Mouse (Mus musculus) natural killer cell, adult 2 months (primary cell): ENCODE data around the gene Stac3.
A peak's percentile ranks its signal among the peaks of the same experiment; 100 is the strongest.

Experiments
- DNase-seq, 2 experiments: peaks; one replicate each; pipeline ENCODE4 v3.0.0; 2022; ENCODE audit warnings: low spot score in 2 of 2

Gene Stac3

DNA sequence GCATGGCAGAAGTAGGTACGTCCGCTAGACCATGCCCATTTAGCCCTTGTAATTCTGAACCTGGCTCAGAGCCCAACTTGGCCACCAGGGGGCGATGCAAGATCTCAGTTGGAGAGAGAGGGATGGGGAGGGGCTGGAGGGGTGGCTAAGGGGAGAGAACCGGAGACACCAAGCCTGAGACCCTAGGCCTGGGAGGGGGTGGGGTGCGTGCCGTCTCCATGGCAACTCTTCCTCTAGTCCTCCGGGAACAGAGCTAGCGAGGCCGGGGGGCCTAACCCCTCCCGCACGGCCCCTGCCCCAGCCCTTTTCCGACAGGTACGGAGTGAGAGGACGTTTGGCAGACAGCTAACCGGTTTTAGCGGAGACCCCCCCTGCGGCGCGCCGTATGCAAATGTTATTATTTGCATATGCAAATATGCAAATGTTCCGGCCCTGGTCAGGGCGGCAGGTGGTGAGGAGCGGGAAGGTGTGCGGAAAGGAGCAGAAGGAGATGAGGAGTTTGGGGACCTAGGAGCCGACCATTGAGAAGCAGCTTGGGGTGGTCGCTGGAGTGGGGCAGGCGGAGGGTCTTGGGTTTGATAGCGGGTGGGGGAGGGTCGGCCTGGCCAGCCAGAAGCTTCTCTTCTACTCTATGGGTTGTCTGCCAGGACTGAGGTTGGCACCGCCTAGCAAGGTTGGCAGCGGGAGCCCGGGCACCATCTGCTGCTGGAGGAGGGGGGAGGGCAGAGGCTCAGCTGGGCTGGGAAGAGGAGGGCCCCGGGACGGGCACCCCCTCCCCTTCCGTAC is 7.8 kb downstream of the Stac3 start:
- DNase-seq = peak; percentile 75 to 86

DNA sequence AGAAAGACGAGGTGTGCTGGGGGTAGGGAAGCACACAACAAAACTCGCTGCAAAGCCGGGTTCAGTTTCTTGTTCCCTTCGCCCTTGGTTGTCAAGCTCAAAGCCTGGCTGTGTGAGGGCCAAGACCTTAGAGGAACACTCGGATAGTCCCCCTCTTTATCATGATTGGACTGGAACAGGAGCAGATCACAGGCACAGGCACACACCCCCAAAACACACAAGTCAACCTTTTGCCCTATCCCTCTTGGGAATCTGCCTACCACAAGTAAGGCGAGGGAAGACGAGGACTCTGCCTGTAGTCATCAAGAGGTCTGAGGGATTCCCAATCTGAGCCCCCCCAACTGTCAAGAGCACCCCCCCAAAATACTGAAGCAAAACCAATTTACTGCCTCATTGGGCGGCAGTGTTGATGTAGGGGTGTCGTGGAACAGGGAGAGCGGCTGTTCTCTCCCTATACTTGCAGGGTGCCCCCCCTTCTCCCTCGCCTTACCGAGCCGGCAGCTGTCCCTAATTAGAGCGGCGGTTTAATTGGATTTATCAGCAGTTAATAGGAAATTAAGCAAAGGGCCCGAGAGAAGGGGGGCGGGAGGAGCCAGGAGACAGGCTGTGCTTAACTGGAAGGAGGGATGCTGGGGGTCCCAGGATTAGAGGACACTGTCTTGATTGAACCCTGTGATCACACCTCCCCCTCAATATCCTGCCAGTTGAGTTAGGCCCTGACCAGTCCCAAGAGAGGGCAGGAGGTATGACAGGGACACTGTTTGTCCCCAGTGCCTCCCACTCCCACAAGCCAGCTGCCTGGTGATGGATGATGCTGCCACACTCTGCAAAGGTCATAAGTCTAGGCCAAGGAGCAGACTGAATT is 8.6 kb downstream of the Stac3 start:
- no peak for DNase-seq

DNA sequence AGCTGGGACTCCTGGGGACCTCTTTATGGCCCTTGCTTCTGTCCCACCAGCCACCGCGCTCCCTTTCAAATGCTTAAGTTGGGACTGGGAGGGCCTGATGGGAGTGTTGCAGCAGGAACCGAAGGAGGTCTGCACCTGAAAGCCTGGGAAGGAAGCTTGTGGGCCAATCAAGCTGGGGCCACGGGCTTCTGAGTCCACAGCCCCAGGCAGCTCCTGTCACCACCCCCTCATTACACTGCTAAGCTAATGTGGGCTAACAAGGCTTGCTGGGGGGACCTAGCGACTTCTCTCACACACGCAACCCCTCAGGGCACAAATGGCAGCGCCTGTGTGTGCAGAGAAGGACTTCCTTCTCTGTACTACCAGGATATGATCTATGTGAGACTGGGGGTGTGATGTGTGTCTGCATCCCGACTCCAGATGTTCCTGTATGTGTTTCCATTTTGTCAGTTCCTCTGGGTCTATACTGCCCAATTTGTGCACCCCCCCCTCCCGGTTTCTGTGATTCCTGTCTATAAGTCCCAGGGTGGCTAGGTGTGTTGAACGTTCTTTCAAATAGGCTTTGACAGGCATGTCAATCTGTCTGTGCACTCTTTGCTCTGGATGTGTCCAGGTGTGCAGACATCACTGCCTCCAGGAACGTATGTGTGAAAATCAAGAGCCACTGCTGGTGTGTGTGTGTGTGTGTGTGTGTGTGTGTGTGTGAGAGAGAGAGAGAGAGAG is 9.6 kb downstream of the Stac3 start:
- DNase-seq = no peak

DNA sequence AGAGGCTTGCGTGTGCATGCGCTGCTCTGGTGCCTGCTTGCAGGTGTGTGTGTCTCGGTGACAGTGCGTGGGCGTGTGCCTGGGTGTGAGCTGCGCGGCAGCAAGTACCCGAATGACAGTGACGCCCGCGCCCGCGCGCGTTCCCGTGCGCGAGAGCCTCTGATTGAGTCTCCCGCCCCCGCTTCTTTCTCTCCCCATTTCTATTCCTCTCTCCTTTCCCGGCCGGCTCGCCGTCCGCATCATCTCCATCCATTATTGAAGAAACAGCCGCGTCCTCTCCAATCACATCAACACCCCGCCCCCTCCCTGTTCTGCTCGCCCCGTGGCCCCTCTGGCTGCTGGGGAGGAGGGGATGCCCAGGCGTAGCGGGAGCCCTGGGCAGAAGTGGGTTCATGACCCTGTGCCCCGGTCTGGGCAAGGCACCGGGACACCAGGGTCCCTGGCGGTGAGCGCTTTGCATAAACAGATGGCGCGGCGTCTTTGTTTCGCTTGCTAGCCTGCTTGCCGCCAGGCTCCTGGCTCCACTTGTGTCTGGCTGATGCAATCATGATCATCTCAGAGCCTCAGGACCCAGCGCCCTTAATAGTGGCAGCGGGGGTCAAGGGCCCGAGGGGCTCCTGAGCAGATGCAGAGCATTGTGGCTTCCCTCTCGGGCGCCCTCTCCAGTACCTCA is 10.3 kb downstream of the Stac3 start:
- DNase-seq = peak in 1 of 2 experiments; percentile 48

DNA sequence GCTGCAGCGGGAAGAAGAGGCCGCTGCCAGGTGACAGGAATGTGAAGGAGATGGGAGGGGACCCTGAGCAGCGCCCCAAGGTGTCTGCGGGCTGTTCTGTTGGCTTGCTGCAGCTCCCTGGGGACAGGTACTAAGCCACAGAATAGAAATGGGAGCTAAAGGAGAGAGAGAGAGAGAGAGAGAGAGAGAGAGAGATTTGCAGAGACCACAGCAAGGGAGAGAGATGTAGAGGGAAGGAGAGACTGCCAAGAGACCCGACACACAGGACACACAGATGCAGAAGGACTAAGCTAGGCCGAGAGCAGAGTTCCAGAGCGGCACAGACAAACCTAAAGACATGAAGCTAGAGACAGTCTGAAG is 10.8 kb downstream of the Stac3 start:
- DNase-seq = no peak

DNA sequence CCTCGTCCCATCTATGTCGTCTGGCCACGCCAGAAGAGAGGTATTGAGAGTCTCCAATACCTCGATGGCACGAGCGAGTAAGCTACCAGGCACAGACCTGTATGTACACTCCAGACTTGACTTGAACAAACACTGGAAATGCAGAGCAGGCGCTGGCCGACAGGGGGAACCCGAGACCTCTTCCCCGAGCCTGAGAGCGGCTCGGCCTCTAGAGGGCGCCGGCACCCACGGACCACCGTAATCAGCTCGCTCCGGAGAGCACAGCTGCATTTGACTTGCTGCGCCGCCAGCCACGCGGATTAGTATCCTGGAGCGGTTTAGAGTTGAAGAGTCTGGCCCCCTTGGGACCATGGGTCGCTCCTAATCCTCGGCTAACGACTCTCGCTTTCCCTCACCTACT is 11.3 kb downstream of the Stac3 start:
- peak; percentile 91 to 94 for DNase-seq

DNA sequence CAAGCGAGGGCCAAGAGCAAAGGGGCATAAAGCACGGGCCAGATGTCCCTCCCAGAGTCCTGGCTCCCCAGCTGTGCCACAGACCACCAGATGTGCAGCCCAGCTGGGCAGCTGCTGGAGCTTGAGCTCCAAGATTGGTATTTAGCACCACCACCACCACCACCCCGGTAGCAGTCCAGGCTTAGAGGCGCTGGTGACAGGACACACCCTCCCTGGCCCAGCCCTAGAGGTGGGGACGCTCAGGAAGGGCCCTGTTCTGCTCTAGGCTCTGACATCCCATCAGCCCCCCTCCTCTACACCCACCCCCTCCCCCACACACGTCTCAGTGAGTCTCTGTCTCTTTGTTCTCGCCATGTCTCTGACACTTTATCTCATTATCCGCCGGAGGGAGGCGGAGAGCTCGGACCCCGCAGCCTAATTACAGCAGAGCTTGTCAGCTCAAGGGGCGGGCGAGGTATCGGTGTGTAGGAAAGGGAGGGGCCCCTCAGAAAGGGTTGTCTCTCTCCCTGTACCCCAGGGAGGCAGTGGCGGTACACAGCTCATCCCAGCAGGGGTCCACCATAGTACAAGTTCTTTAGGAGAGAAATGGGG is 12.1 kb downstream of the Stac3 start:
- no peak for DNase-seq

DNA sequence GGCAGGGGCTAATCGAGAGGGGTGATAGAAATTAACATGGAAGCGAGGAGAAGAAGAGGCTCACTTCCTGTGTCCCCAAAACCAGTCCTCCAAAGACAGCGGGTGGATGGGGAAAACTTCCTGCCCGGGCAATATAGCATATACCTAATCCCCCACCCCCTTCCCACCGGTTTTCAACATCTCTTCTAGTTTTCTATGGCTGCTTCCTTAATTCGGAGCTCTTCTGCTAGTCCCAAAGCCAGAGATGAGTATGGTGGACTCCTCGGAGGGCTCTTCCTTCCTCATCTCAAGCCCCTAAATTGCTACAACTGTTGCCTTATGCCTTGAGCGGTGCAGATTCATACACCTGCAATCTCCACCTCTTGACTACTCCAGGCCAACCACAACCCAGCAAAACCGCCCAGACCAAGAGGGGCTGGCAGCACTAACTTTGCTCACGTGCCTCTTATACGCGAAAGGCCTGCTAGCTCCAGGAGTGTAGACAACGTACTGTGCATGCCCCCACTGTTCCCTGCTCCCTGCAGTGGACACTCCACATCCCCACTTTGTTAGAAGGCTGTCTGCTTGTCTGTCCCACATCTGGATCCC is 12.7 kb downstream of the Stac3 start:
- DNase-seq = no peak

DNA sequence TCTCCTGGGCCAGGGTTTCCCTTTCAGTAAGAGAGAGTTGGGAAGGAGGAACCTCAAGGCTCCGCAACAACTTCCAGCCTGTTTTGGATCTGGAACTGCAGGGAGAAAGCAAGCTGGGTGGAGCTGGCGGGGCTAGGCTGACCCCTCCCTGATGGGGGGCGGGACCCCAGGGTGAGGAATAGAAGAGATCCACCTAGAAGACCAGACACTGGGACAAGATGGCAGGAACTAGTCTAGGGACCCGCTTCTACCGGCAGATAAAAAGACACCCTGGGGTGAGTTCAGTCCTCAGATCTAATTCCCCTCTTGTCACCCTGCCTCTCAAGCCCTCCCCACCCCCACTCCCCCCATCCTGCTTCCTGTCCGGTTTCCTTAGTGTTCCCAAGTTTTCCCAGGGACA is 13.3 kb downstream of the Stac3 start, which contains the start of gene Ndufa4l2:
Ndufa4l2 (plus strand) TSS at position 204 of the 400 bp plus-strand sequence.
- DNase-seq = no peak

DNA sequence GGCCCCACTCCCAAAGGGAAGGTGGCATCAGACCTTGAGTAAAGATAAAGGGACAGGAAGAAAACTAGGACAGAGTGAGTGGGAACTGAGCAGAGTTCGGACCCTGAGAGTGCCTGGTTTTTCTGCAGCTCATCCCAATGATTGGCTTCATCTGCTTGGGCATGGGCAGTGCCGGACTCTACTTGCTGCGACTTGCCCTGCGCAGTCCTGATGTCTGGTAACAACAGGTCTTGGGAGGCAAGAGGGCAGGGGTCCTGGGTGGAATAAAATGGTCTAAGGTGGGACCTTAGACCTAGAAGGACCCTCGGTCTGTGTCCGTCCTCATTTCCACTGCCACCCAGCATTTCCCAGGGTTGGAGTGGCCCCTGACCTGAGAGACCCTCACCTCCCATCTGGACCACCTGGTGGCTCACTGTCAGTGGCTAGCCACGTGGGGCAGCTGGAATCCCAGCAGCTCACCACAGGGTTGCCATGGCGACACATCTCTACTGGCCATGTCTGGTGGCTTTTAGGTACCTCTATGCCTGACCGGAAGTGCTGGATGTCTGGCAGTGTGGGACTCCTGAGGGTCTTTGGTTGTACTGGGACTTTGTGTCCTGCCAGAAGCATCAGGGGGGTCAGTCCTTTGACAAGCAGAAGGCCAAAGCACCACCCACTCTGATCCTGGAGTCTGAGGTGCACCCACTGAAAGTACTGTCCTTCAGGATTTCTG is 13.9 kb downstream of the Stac3 start:
- no peak for DNase-seq

DNA sequence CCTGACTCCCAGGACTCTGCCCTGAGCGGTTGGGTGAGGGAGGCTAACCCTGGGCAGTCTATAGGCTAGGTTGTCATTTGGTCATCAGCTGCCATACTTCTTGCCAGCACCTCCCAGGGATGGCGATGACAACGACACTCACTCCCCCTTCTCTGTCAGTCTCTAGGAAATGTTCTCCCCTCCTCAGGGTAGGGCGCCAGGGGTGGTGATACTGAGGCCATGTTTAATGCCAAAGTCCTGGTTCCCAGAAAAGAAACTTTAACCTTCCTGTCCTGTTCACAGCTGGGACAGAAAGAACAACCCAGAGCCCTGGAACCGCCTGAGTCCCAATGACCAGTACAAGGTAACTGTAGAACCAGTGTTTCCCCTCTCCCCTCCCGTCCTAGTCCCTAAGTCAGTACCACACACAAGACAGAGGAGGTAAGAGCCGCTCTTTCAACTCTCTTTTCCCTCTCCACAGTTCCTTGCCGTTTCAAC is 14.5 kb downstream of the Stac3 start:
- DNase-seq = no peak

DNA sequence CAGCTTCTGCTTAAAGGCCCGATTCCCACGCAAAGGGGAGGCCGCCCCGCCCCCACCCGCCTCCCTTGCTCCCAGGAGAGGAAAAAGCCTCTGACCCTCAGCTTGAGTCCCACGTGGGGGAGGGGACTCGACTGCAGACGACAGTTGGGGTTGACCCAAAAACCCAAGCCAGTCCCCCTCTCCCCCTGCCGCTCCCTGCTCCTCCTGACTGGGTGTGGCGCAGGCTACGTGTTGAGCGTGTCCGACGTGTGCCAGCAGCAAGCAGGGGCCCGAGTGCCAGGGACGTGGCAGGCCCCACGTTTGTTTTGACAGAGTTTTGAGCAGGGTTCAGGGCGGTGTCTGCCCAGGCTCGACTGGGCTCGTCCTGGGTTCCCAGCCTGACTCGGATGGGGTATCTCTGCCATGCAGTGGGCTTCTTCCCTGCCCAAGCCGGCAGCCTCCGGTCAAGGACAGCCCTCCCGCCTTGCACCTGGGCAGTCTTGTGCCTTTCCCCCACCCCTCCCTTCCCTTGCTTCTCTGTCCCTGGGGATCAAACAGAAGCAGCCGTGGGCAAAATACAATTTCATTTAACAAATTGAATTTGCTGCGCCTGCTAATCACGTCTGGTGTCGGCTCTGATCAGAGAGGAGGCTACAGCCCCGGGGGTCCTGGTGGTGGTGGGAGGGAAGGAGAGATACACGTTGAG is 15.2 kb downstream of the Stac3 start:
- DNase-seq = no peak

DNA sequence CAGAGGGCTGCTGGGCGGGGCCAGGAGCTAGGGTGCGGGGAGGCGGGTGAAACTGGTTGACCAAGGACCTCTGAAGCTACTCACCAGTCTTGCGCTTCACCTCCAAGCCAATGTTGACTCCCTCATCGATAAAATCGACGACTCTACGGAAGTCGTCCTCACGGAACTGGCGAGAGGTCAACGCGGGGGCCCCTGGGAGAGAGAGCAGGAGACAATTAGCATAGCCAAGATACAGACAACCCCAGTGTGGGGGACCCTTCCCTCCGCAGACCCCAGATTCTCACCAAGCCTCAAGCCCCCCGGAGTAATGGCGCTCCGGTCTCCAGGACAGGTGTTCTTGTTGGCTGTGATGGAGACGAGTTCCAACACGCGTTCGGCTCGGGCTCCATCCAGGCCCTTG is 16.5 kb downstream of the Stac3 start:
- DNase-seq = no peak

DNA sequence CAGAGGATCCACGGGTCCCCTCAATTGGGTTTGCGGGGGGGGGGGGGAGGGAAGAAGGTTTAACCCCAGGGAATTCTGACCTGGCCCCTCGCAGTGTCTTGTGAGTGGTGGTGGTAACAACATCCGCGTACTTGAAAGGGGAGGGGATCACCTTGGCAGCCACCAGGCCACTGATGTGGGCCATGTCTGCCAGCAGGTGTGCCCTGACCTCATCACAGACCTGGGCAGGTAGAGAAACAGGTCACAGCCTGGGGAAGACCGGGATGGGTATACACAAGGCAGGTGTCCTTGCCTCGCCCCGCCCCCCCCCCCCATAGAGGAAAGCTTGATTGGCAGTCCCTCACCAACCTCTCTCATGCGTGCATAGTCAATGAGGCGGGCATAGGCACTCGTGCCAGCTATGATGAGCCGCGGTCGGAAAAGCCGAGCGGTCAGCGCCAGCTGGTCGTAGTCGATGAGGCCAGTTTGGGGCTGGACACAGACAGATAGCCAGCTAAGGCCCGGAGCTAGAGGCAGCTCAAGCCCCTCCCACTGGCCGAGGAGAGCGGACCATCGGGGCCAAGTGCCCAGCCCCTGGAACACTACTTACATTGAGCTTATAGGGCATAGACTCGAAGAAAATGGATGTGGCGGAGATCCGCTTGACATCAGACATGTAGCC is 17.7 kb downstream of the Stac3 start:
- DNase-seq = no peak

DNA sequence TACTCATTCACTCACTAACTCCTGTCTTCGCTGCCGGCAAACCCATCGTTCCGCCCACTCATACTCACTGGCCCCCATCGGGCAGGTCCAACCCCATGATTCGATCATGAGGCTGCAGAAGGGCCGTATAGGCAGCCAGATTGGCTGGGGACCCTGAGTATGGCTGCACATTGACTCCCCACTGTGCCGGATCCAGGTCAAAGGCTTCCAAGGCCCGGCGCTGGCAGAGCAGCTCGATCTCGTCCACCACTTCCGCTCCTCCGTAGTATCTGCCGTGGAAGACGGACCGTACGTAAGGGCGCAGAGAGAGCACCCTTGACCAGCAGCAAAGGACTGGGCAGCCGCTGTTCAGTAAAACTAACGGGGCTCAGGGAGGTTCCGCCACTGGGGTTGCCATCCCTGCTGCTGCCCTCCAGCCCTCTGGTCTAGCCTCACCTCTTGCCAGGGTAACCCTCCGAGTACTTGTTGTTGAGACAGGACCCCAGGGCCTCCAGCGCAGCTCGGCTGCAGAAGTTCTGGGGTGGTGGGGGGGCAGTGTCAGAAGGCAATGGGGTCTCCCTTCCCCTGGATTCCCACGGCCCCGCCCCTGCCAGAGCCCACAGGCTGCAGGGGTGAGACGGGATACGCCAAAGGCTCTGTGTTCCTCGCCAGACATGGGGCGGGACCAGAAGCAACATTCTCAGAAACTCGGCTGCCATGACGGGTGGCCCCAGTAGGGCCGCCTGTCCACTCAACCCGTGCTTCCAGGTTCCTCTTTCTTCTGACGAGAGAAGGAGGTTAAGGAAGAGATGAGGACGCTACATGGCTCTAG is 18.6 kb downstream of the Stac3 start:
- DNase-seq = no peak

DNA sequence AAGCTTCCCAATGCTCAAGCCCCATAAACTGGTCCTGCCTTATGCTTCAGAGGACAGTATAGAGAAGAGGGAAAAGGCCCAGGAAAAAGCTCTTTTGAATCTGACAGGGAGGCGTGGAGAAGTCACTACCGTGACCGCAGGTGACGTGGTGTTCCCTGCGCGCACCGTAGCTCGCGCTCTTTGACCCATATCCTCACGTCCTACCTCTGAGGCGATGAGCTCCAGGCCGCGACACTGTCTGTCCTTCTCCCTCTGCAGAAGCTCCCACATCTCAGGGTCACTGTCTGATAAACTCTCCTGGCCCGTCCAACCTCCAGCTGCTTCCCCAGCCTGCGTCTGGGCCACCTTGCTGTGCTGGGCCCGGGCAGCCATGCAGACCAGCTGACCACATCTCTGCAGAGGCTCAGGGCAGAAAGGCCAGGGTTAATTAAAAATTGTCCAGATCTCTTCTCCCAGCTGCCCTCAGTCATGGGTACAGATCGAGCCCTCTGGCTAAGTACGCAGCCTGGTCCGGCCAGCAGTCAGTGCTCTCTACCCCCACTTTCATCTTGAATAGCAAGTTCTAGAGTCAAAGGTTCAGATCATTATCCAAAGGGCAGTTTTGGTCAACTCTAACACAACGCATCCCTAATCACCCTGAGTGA is 19.4 kb downstream of the Stac3 start:
- no peak for DNase-seq

DNA sequence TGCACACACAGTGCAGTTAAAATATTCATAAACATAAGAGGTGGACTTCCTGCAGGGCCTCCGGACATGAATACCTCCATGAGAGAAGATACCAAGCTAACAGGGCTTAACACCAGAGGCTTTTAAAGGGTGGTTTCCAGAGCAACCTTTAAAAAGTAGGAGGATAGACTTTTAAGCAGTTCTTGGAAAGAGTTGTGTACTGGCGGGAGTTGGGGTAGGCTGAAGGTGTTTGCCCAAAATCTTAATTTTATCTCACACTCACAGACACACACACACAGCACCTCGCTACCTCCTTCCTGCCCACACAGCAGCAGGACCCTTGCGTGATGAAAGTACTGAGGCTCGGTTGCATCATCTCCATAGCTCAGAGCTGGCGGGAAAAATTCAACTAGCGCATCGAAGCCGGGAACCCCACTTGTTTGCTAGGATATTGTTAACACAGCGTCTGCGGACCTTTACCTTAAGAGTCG is 20.2 kb downstream of the Stac3 start:
- DNase-seq = no peak
